Mouse (Mus musculus): ENCODE measurements around the gene Lrrc30. TPM values are rescaled to one million over a fixed set of nuclear protein-coding genes. Genes with fewer than 3 reads are reported as not detected.

The Lrrc30 gene
- not detected in 3 replicates for total RNA-seq (2017)

GRCm38 (mm10) chr17:67632676-67633339 lies at the start of gene Lrrc30:
Gene Lrrc30, minus strand, starts transcription at chr17:67632723.
- no peak for ATAC-seq (replicated peaks; ENCODE audit: insufficient number of reproducible peaks, low FRiP score, low TSS enrichment, poor library complexity, severe bottlenecking)

- no peak for ATAC-seq (replicated peaks; ENCODE audit: insufficient number of reproducible peaks, low FRiP score, low TSS enrichment, poor library complexity, severe bottlenecking)
Measured at GRCm38 (mm10) chr17:67681084-67681483, 48.6 kb upstream of the Lrrc30 start.

DNA sequence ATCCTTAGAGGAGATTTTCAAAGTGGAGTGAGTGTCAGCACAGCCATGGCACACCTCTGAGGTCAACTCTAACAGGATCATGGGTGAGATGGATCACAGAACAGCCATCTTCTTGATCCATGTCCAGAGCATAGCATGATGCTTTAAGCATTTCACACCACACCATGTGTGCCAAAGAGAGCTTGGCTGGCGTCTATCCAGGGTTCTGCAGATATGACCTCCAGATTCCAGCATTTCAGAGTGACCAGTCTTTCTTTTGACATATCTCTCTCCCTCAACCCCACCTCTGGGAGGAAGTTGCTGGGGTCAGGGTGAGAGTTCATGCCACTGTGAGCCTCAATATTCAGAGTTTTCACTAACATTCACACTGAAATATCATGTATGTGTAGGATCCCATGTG lies 46.1 kb upstream of the Lrrc30 start:
- no peak for ATAC-seq (replicated peaks; ENCODE audit: insufficient number of reproducible peaks, low FRiP score, low TSS enrichment, poor library complexity, severe bottlenecking)

GRCm38 (mm10) chr17:67667981-67668380 lies 35.5 kb upstream of the Lrrc30 start:
- no peak for ATAC-seq (replicated peaks; ENCODE audit: insufficient number of reproducible peaks, low FRiP score, low TSS enrichment, poor library complexity, severe bottlenecking)

DNA sequence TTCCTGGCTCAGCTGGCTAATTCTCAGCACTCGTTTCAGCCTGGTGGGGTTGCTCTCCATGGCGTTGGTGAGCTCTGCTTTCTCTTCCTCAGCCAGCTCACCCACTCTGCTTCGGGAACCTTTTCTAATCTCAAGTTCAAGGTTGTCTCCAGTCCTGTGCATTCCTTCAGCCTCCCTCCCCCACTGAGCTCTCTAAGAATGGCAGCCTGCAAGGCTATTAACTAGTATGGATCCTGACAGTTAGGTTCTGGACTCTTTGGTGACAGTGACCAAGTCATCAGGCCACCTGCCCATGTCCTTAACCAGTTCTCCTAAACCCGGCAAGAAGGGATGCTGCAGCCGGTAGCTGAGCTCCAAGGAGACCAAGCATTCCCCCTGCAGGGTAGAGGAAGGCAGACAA lies 34.5 kb upstream of the Lrrc30 start:
- ATAC-seq (replicated peaks; ENCODE audit: insufficient number of reproducible peaks, low FRiP score, low TSS enrichment, poor library complexity, severe bottlenecking) = no peak

GRCm38 (mm10) chr17:67664299-67664698 lies 31.8 kb upstream of the Lrrc30 start:
- no peak for ATAC-seq (replicated peaks; ENCODE audit: insufficient number of reproducible peaks, low FRiP score, low TSS enrichment, poor library complexity, severe bottlenecking)

DNA sequence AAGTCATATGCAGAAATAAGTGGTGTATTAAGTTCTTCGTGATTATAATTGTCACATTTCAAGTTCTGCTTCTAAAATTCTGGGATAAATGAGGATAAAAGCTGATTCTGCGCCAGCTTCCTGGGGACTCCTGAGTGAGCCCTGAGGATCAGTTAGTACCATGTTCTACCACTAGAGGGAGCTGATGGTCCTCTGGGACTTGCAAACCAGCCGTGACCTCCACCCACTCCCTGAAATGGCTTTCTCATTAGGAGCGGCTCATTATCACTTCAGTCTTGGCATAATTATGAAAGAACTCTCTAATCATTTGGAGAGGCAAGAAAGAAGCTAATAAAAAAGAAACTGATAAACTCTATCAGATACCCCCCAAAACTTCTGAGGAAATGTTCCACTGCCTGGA lies 19.0 kb upstream of the Lrrc30 start:
- ATAC-seq (replicated peaks; ENCODE audit: insufficient number of reproducible peaks, low FRiP score, low TSS enrichment, poor library complexity, severe bottlenecking) = no peak

GRCm38 (mm10) chr17:67641627-67642026 lies 9.1 kb upstream of the Lrrc30 start:
- no peak for ATAC-seq (replicated peaks; ENCODE audit: insufficient number of reproducible peaks, low FRiP score, low TSS enrichment, poor library complexity, severe bottlenecking)

GRCm38 (mm10) chr17:67638119-67638810 lies 5.7 kb upstream of the Lrrc30 start:
- no peak for ATAC-seq (replicated peaks; ENCODE audit: insufficient number of reproducible peaks, low FRiP score, low TSS enrichment, poor library complexity, severe bottlenecking)

GRCm38 (mm10) chr17:67636951-67637350 lies 4.4 kb upstream of the Lrrc30 start:
- ATAC-seq (replicated peaks; ENCODE audit: insufficient number of reproducible peaks, low FRiP score, low TSS enrichment, poor library complexity, severe bottlenecking) = no peak

- ATAC-seq (replicated peaks; ENCODE audit: insufficient number of reproducible peaks, low FRiP score, low TSS enrichment, poor library complexity, severe bottlenecking) = no peak
Measured at GRCm38 (mm10) chr17:67636304-67636703, 3.8 kb upstream of the Lrrc30 start.

GRCm38 (mm10) chr17:67629746-67630145 lies 2.8 kb downstream of the Lrrc30 start:
- no peak for ATAC-seq (replicated peaks; ENCODE audit: insufficient number of reproducible peaks, low FRiP score, low TSS enrichment, poor library complexity, severe bottlenecking)

DNA sequence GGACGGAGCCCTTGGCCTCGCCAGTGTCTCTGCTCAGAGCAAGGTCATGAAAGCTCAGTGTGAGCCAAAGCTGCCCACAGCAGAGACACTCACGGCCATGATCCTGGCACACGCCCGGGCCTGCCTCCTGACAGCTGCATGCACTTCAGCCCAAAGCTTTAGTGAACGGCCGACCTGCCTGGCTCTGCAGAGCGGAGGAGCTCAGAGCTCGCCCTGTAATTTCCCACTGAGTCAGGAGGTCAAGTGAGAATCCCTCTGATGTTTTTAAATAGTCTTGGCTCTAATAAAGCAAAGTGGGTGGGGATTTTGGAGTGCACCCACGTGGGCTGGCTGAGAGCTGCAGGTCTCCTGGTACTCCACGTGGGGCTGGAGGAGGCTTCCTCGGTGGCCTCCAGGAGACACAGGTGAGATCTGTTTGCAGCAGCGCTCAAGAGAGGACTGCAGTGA lies 3.3 kb downstream of the Lrrc30 start:
- ATAC-seq (replicated peaks; ENCODE audit: insufficient number of reproducible peaks, low FRiP score, low TSS enrichment, poor library complexity, severe bottlenecking) = no peak

GRCm38 (mm10) chr17:67628475-67628874 lies 4.0 kb downstream of the Lrrc30 start:
- ATAC-seq (replicated peaks; ENCODE audit: insufficient number of reproducible peaks, low FRiP score, low TSS enrichment, poor library complexity, severe bottlenecking) = no peak

DNA sequence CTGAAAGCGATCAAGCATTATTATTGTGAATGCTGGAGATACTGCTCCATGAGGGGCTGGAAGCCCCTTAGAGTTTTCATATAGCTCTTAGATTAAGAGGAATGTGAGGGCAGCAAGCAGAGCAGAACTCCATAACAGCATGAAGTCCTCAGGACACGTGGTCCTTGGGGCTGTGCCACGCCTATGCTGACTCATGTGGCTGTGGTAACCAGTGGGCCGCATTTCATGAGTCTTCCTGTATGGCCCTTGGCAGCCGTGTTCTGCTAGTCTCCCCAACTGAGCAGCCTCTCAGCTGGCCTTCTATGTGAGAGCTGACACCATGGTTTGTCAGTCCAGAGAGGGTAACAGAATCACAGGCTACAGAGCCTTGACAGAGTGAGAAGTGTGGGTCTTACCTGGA lies 7.1 kb downstream of the Lrrc30 start:
- ATAC-seq (replicated peaks; ENCODE audit: insufficient number of reproducible peaks, low FRiP score, low TSS enrichment, poor library complexity, severe bottlenecking) = no peak

DNA sequence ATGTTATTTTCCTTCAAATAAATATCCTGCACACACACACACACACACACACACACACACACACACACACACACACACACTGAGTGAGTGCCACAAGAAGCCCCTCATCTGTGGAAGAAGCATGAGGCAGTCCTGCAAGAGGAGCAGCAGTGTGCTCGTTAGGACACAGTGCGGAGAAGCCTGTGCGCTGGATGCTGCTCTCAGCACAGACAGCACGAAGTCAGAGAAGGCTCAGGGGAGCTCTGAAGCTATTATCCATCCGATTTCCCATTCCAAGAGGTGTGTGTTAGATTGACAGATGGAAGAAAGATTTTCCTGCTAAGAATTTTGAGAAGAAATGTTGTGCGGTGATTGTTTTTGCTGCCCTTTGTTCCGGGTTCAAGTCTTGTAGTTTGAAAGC lies 13.5 kb downstream of the Lrrc30 start:
- ATAC-seq (replicated peaks; ENCODE audit: insufficient number of reproducible peaks, low FRiP score, low TSS enrichment, poor library complexity, severe bottlenecking) = no peak

DNA sequence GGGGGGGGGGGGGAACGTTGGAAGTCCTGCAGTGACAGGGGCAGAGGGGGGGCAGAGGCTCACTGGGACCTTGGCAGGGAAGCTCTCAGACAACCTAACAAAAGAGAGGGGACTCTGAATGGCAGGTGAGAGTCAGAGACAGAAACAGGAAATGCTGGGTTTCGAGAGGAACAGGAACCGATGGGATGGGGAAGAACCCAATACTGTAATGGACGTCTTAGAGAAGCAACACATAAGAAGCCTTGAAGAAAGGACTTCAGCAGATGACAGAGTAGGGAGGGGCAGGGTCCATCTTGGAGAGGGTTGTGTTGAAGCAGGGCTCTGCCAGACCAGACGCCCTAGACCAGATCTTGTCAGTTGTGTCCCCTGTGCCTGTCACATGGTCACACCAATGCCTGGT lies 18.1 kb downstream of the Lrrc30 start:
- no peak for ATAC-seq (replicated peaks; ENCODE audit: insufficient number of reproducible peaks, low FRiP score, low TSS enrichment, poor library complexity, severe bottlenecking)

DNA sequence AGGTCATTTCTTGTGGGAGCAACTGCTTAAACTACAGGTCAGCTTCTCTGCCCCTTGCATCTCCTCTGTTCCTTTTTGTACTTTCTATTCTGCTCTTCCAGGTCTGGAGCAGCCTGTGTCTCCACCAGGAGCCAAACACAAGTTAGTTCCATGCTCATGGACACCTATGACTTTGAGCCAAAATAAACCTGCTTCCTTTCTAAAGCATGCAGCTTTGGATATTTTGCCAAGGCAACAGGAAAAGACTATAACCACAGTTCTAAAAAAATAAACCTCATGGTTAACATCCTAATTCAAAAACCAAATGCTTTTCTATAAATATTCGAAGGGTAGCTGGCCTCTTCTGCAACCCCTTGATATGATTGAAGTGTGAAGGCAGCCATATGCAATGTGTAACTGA lies 19.9 kb downstream of the Lrrc30 start:
- no peak for ATAC-seq (replicated peaks; ENCODE audit: insufficient number of reproducible peaks, low FRiP score, low TSS enrichment, poor library complexity, severe bottlenecking)

DNA sequence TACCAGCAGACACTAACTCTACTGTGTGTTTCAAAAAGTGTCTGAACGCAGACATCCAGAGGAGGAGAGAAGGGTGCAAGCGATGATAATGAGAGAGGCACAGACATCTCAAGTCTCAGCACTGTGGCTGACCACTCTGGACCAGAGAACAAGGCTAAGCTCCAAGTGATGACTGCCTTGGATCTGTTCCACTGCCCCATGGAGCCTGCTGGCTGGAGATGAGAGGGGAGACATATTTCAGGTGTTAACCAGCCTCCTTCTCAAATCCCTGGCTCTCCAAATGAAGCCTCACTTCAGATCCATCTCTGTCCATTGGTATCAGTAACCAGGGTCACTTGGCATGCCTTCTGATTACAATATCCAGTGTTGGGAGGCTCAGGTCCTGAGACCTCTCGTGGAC lies 20.4 kb downstream of the Lrrc30 start:
- ATAC-seq (replicated peaks; ENCODE audit: insufficient number of reproducible peaks, low FRiP score, low TSS enrichment, poor library complexity, severe bottlenecking) = no peak

DNA sequence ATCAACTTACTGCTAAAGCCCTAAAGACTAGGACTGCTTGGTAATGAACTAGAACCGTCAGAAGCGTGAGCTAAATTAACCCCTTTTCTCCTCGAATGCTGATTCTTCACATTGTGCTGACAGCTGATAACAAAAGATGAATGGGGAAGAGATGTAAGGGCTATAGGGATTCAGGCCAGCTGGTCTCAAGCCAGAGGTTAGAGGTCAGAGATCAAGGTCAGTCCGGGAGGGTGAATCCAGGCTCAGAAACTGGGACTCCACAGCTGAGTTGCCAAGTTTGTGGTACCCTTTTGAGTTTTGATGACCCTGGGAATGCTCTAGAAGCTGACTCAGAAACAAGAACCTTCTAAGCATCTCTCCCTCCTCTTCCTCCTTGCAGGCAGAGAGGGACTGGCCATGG lies 28.1 kb downstream of the Lrrc30 start:
- no peak for ATAC-seq (replicated peaks; ENCODE audit: insufficient number of reproducible peaks, low FRiP score, low TSS enrichment, poor library complexity, severe bottlenecking)

All from monocyte, adult 5-6 weeks (primary cell).